Mouse (Mus musculus): Measurements from ENCODE around the gene Dynlt3. TPM values are rescaled to one million over a fixed set of nuclear protein-coding genes. Genes with fewer than 3 reads are reported as not detected.

Gene Dynlt3
- polyA plus RNA-seq (2012; rRNA removed), result 5.1 and 6.2 TPM in 2 replicates

GRCm38 (mm10) chrX:9662391-9663111, at the start of gene Dynlt3:
Gene Dynlt3 (minus strand): TSS chrX:9663003.

Other genes with a start within 250 kb of the Dynlt3 start
- gene Cybb, start 175.2 kb downstream of the Dynlt3 start, polyA plus RNA-seq (2012; rRNA removed), result 0.47 and 0.58 TPM in 2 replicates
- not detected in 2 replicates for gene H2al1o, start 90.6 kb downstream of the Dynlt3 start, polyA plus RNA-seq (2012; rRNA removed)
- not detected in 2 replicates for gene Hypm, start 183.9 kb upstream of the Dynlt3 start, polyA plus RNA-seq (2012; rRNA removed)
- not detected in 2 replicates for gene H2al3, start 186.7 kb upstream of the Dynlt3 start, polyA plus RNA-seq (2012; rRNA removed)
- gene Sytl5, start 222.6 kb upstream of the Dynlt3 start, polyA plus RNA-seq (2012; rRNA removed), result 0.10 and 0.12 TPM in 2 replicates

Measured in colon, adult 2 months (tissue).